Mouse (Mus musculus) monocyte, adult 59 days (primary cell): Measurements from ENCODE around the gene Lrguk. TPM values are rescaled to one million over a fixed set of nuclear protein-coding genes. Genes with fewer than 3 reads are reported as not detected.

Source experiments
- total RNA-seq, 2 experiments: library from RNA; stranded (reverse); gene quantifications; one replicate each; pipeline ENCODE4 v1.2.4; 2023

The Lrguk gene
- total RNA-seq, result under 1 TPM in 1 of 2 experiments, not detected in 1; 0.10 TPM

GRCm38 (mm10) chr6:34028933-34029745, at the start of gene Lrguk:
TSS of gene Lrguk (plus strand) at chr6:34029448.

GRCm38 (mm10) chr6:34176864-34177247, 147.6 kb downstream of the Lrguk start, which contains the start of gene Slc35b4:
TSS of gene Slc35b4 (minus strand) at chr6:34177111.

Other genes with a start within 250 kb of the Lrguk start
- 10 to 100 TPM; 22.3 to 30.7 TPM for gene Slc35b4, start 147.7 kb downstream of the Lrguk start, total RNA-seq